Mouse (Mus musculus): ENCODE data around the gene Lats2. TPM values are rescaled to one million over a fixed set of nuclear protein-coding genes. Genes with fewer than 3 reads are reported as not detected.
"Not testable (repeated sequence)": the region's sequence is repeated elsewhere in the genome, so short reads cannot be mapped to it uniquely, and the experiment has no call there.

Lats2 gene
- polyA plus RNA-seq, 2 experiments: 25.3 to 28.5 TPM

GRCm38 (mm10) chr14:57664822-57665627 lies 93.2 kb downstream of the Lats2 start, which contains the start of gene Xpo4:
TSS of gene Xpo4 (minus strand) at chr14:57665430.
- no peaks in the 10 kb centered on the region for H3K9me3 ChIP-seq (ENCODE audit: control insufficient read depth, low read length)
- ATAC-seq (ENCODE audit: low FRiP score, low read depth) (peak; percentile 96), DNase-seq (ENCODE audit: low spot score) (peak; percentile 81)
- peak within 1 kb of the TSS; percentile 87 for H3K4me2 ChIP-seq (replicated peaks; ENCODE audit: low read depth, low read length, severe bottlenecking)
- H3K27ac ChIP-seq (replicated peaks; ENCODE audit: low read depth, low read length): peak within 1 kb of the TSS; percentile 93
- H3K27me3 ChIP-seq (ENCODE audit: control insufficient read depth, insufficient read depth, low read length): no peaks in the 10 kb centered on the region
- WGBS: under 1% methylated on average over 76 of the region's 80 CpGs
- TF ChIP-seq POLR2A (IDR thresholded peaks at IDR 0.05; ENCODE audit: borderline replicate concordance, extremely low read depth, insufficient read depth, insufficient read length): peak; percentile 65; the same call in 1 of the 2 replicates
- peak within 1 kb of the TSS; percentile 95 for H3K9ac ChIP-seq (ENCODE audit: low read depth, low read length, severe bottlenecking)
- peaks cover 9% of the 10 kb centered on the region for H3K4me1 ChIP-seq (ENCODE audit: control insufficient read depth, insufficient read depth, low read length)
- H3K4me3 ChIP-seq (replicated peaks; ENCODE audit: low read length): peak within 1 kb of the TSS; percentile 79
- H3K36me3 ChIP-seq (ENCODE audit: control insufficient read depth, insufficient read depth, low read length): no peaks in the 10 kb centered on the region

GRCm38 (mm10) chr14:57664311-57664821 lies 93.8 kb downstream of the Lats2 start:
- TF ChIP-seq POLR2A (IDR thresholded peaks at IDR 0.05; ENCODE audit: borderline replicate concordance, extremely low read depth, insufficient read depth, insufficient read length): no peak
- Histone ChIP-seq H3K36me3 (ENCODE audit: control insufficient read depth, insufficient read depth, low read length) (no peaks in the 10 kb centered on the region), H3K9ac (ENCODE audit: low read depth, low read length, severe bottlenecking) (peak overlapping the region; percentile 95), H3K27me3 (ENCODE audit: control insufficient read depth, insufficient read depth, low read length) (no peaks in the 10 kb centered on the region), H3K4me1 (ENCODE audit: control insufficient read depth, insufficient read depth, low read length) (peaks cover 9% of the 10 kb centered on the region), H3K27ac (replicated peaks; ENCODE audit: low read depth, low read length) (peak overlapping the region; percentile 93), H3K9me3 (ENCODE audit: control insufficient read depth, low read length) (no peaks in the 10 kb centered on the region), H3K4me3 (replicated peaks; ENCODE audit: low read length) (peak overlapping the region; percentile 79), H3K4me2 (replicated peaks; ENCODE audit: low read depth, low read length, severe bottlenecking) (peak overlapping the region; percentile 87)
- WGBS: 1% methylated on average over 19 of the region's 19 CpGs
- peak; percentile 58 for ATAC-seq (ENCODE audit: low FRiP score, low read depth)
- DNase-seq (ENCODE audit: low spot score): no peak

GRCm38 (mm10) chr14:57663630-57664029 lies 94.6 kb downstream of the Lats2 start:
- TF ChIP-seq POLR2A (IDR thresholded peaks at IDR 0.05; ENCODE audit: borderline replicate concordance, extremely low read depth, insufficient read depth, insufficient read length): no peak
- Histone ChIP-seq H3K4me2 (replicated peaks; ENCODE audit: low read depth, low read length, severe bottlenecking) (peak overlapping the region; percentile 87), H3K27ac (replicated peaks; ENCODE audit: low read depth, low read length) (no peak overlapping the region), H3K36me3 (ENCODE audit: control insufficient read depth, insufficient read depth, low read length) (0 out of 2 replicates have a peak, but pooled peaks cover 2% of the 10 kb centered on the region), H3K4me1 (ENCODE audit: control insufficient read depth, insufficient read depth, low read length) (peaks cover 9% of the 10 kb centered on the region), H3K9me3 (ENCODE audit: control insufficient read depth, low read length) (no peaks in the 10 kb centered on the region), H3K4me3 (replicated peaks; ENCODE audit: low read length) (peak overlapping the region; percentile 79), H3K9ac (ENCODE audit: low read depth, low read length, severe bottlenecking) (peak overlapping the region; percentile 95), H3K27me3 (ENCODE audit: control insufficient read depth, insufficient read depth, low read length) (no peaks in the 10 kb centered on the region)
- ATAC-seq (ENCODE audit: low FRiP score, low read depth) (no peak), DNase-seq (ENCODE audit: low spot score) (no peak)
- 37% methylated on average over 1 of the region's 1 CpGs for WGBS

DNA sequence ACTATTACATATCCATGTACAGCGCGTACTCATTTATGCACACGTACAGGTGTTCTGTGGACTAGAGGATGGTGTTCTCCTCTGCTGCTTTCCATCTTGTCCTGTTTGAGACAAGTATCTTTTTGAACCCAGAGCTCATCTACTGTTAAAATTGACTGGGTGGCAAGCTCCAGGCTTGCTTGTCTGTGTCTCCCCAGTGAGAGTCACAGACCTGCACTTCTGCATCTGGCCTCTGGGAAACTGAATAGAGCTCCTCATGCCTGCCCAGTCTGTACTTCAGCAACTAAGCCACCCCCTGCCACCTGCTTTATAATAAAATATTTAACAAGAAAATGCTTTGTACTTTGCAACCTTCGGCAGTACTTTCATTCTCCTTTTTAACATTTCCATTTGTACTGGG lies 99.9 kb downstream of the Lats2 start:
- ATAC-seq (ENCODE audit: low FRiP score, low read depth): no peak
- Histone ChIP-seq H3K4me2 (replicated peaks; ENCODE audit: low read depth, low read length, severe bottlenecking) (no peak overlapping the region), H3K4me3 (replicated peaks; ENCODE audit: low read length) (no peak overlapping the region), H3K9me3 (ENCODE audit: control insufficient read depth, low read length) (no peaks in the 10 kb centered on the region), H3K36me3 (ENCODE audit: control insufficient read depth, insufficient read depth, low read length) (0 out of 2 replicates have a peak, but pooled peaks cover 2% of the 10 kb centered on the region), H3K27me3 (ENCODE audit: control insufficient read depth, insufficient read depth, low read length) (no peaks in the 10 kb centered on the region), H3K4me1 (ENCODE audit: control insufficient read depth, insufficient read depth, low read length) (no peaks in the 10 kb centered on the region; the same call in 1 of the 2 replicates), H3K9ac (ENCODE audit: low read depth, low read length, severe bottlenecking) (no peak overlapping the region), H3K27ac (replicated peaks; ENCODE audit: low read depth, low read length) (no peak overlapping the region)
- DNase-seq (ENCODE audit: low spot score): no peak
- 91% methylated on average over 4 of the region's 4 CpGs for WGBS
- no peak for TF ChIP-seq POLR2A (IDR thresholded peaks at IDR 0.05; ENCODE audit: borderline replicate concordance, extremely low read depth, insufficient read depth, insufficient read length)

DNA sequence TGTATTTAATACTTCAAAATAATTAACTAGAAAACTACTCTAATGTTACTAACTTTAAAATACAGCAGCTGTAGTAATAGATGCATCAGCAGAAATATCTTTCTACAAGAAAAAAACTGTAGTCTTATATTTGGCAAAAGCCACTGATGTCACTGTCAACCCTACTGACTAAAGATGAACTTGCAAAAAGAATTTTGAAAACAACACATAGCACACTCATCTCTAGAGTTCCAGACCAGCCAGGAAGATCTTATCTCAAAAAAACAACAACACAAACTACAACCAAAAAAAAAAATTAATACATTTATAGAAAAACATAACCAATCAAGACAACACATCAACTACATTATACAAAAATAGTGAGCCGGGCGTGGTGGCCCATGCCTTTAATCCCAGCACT lies 100.7 kb downstream of the Lats2 start:
- TF ChIP-seq POLR2A (IDR thresholded peaks at IDR 0.05; ENCODE audit: borderline replicate concordance, extremely low read depth, insufficient read depth, insufficient read length): no peak
- ATAC-seq (ENCODE audit: low FRiP score, low read depth): no peak
- Histone ChIP-seq H3K4me1 (ENCODE audit: control insufficient read depth, insufficient read depth, low read length) (no peaks in the 10 kb centered on the region), H3K27ac (replicated peaks; ENCODE audit: low read depth, low read length) (no peak overlapping the region), H3K4me2 (replicated peaks; ENCODE audit: low read depth, low read length, severe bottlenecking) (no peak overlapping the region), H3K4me3 (replicated peaks; ENCODE audit: low read length) (no peak overlapping the region), H3K9me3 (ENCODE audit: control insufficient read depth, low read length) (no peaks in the 10 kb centered on the region), H3K9ac (ENCODE audit: low read depth, low read length, severe bottlenecking) (no peak overlapping the region), H3K27me3 (ENCODE audit: control insufficient read depth, insufficient read depth, low read length) (no peaks in the 10 kb centered on the region), H3K36me3 (ENCODE audit: control insufficient read depth, insufficient read depth, low read length) (0 out of 2 replicates have a peak, but pooled peaks cover 2% of the 10 kb centered on the region)
- no peak for DNase-seq (ENCODE audit: low spot score)
- WGBS: 98% methylated on average over 2 of the region's 2 CpGs

DNA sequence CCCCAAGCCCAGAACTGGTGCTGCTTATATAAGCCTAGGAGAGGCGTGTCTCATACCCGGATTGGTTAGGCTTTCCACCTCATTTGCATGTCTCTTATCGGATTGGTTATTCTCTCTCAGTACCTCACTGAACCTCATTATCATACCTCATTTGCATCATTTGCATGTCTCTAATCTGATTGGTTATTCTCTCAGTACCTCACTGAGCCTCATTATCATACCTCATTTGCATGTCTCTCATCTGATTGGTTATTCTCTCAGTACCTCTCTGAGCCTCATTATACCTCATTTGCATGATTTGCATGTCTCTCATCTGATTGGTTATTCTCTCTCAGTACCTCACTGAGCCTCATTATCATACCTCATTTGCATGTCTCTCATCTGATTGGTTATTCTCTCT lies 101.7 kb downstream of the Lats2 start:
- not testable (repeated sequence) for H3K9me3 ChIP-seq (ENCODE audit: control insufficient read depth, low read length); H3K4me1 ChIP-seq (ENCODE audit: control insufficient read depth, insufficient read depth, low read length); H3K9ac ChIP-seq (ENCODE audit: low read depth, low read length, severe bottlenecking); H3K36me3 ChIP-seq (ENCODE audit: control insufficient read depth, insufficient read depth, low read length); DNase-seq (ENCODE audit: low spot score); H3K4me2 ChIP-seq (replicated peaks; ENCODE audit: low read depth, low read length, severe bottlenecking); H3K4me3 ChIP-seq (replicated peaks; ENCODE audit: low read length); H3K27me3 ChIP-seq (ENCODE audit: control insufficient read depth, insufficient read depth, low read length); ATAC-seq (ENCODE audit: low FRiP score, low read depth); H3K27ac ChIP-seq (replicated peaks; ENCODE audit: low read depth, low read length)
- 100% methylated on average over 3 of the region's 3 CpGs for WGBS

Measured in limb, embryonic 14.5 days (tissue).